Mouse (Mus musculus) embryonic facial prominence, embryonic 10.5 days (tissue): ENCODE measurements around the gene Ahcyl1. TPM values are rescaled to one million over a fixed set of nuclear protein-coding genes. Genes with fewer than 3 reads are reported as not detected.
A peak's percentile ranks its signal among the peaks of the same experiment; 100 is the strongest.

Source experiments
- DNase-seq: peaks from one replicate; pipeline ENCODE4 v3.0.0-alpha.2; 2017; ENCODE audit warnings: low spot score
- H3K27ac ChIP-seq: fragments of 300-500 bp; sonication (generic); replicated peaks from 2 replicates; pipeline ENCODE4 v1.5.1; 2016; ENCODE audit warnings: mild to moderate bottlenecking
- H3K27me3 ChIP-seq: fragments of 300-500 bp; sonication (generic); replicated peaks from 2 replicates; pipeline ENCODE4 v1.6.1; 2016; ENCODE audit warnings: low read depth, mild to moderate bottlenecking; ENCODE audit not compliant: poor library complexity, severe bottlenecking
- H3K36me3 ChIP-seq: fragments of 300-500 bp; sonication (generic); replicated peaks from 2 replicates; pipeline ENCODE4 v1.6.1; 2016; ENCODE audit warnings: mild to moderate bottlenecking, moderate library complexity
- H3K4me1 ChIP-seq: fragments of 300-500 bp; sonication (generic); 2 replicates; pipeline ENCODE4 v1.6.1; 2016
- H3K4me3 ChIP-seq: fragments of 300-500 bp; sonication (generic); 2 replicates; pipeline ENCODE4 v1.5.1; 2016; ENCODE audit warnings: mild to moderate bottlenecking, moderate library complexity
- H3K9me3 ChIP-seq: fragments of 300-500 bp; sonication (generic); 2 replicates; pipeline ENCODE4 v1.6.1; 2016; ENCODE audit warnings: mild to moderate bottlenecking
- WGBS: fragments of 180-500 bp; shearing (Covaris S2); methylation state at CpG from one replicate; pipeline ENCODE4 v1.1.7; 2016; 5-methylcytosine and 5-hydroxymethylcytosine counted together
- polyA plus RNA-seq: library from polyadenylated mRNA; unstranded; fragments of >200 nt; fragmentation: Nextera tagmentation; extraction: Ambion mirVana; gene quantifications from 2 replicates; pipeline ENCODE4 v1.2.1, GENCODE M21; 2016

The Ahcyl1 gene
- polyA plus RNA-seq, 1 experiment from 2014 or later = 88.7 TPM

GRCm38 (mm10) chr3:107633906-107634305, 62.5 kb downstream of the Ahcyl1 start:
- Histone ChIP-seq H3K27ac (no peak overlapping the region), H3K4me1 (peaks cover 26% of the 10 kb centered on the region), H3K36me3 (peaks cover 9% of the 10 kb centered on the region), H3K4me3 (no peak overlapping the region), H3K9me3 (no peaks in the 10 kb centered on the region), H3K27me3 (no peaks in the 10 kb centered on the region)
- 93% methylated on average over 9 of the region's 9 CpGs for WGBS
- DNase-seq = no peak

GRCm38 (mm10) chr3:107632786-107633185, 63.6 kb downstream of the Ahcyl1 start:
- WGBS = 92% methylated on average over 4 of the region's 4 CpGs
- Histone ChIP-seq H3K27ac (no peak overlapping the region), H3K27me3 (no peaks in the 10 kb centered on the region), H3K4me3 (no peak overlapping the region), H3K9me3 (no peaks in the 10 kb centered on the region), H3K36me3 (peaks cover 20% of the 10 kb centered on the region), H3K4me1 (peaks cover 26% of the 10 kb centered on the region)
- no peak for DNase-seq

GRCm38 (mm10) chr3:107631523-107631958, 64.8 kb downstream of the Ahcyl1 start, which contains the start of gene Strip1:
Gene Strip1, minus strand, starts transcription at chr3:107631694.
- Histone ChIP-seq H3K4me3 (peak within 1 kb of the TSS; percentile 100), H3K27ac (peak within 1 kb of the TSS; percentile 99), H3K36me3 (peaks cover 33% of the 10 kb centered on the region), H3K9me3 (no peaks in the 10 kb centered on the region), H3K4me1 (peaks cover 26% of the 10 kb centered on the region), H3K27me3 (no peaks in the 10 kb centered on the region)
- under 1% methylated on average over 35 of the region's 35 CpGs for WGBS
- DNase-seq = peak; percentile 95

- Histone ChIP-seq H3K4me3 (peak within 1 kb of the TSS; percentile 100), H3K27me3 (no peaks in the 10 kb centered on the region), H3K36me3 (peaks cover 39% of the 10 kb centered on the region), H3K4me1 (peaks cover 24% of the 10 kb centered on the region), H3K27ac (peak within 1 kb of the TSS; percentile 99), H3K9me3 (no peaks in the 10 kb centered on the region)
- under 1% methylated on average over 48 of the region's 48 CpGs for WGBS
- no peak for DNase-seq
Observed at GRCm38 (mm10) chr3:107630682-107631522, 65.5 kb downstream of the Ahcyl1 start, which contains the start of gene Gm10961. Gene Gm10961, plus strand, starts transcription at chr3:107631322.

GRCm38 (mm10) chr3:107629411-107629810, 66.9 kb downstream of the Ahcyl1 start:
- Histone ChIP-seq H3K4me3 (no peak overlapping the region; the same call in 1 of the 2 replicates), H3K27ac (no peak overlapping the region), H3K9me3 (no peaks in the 10 kb centered on the region), H3K4me1 (peaks cover 22% of the 10 kb centered on the region), H3K27me3 (no peaks in the 10 kb centered on the region), H3K36me3 (peaks cover 54% of the 10 kb centered on the region)
- WGBS = 94% methylated on average over 4 of the region's 4 CpGs
- no peak for DNase-seq

GRCm38 (mm10) chr3:107628551-107628950, 67.8 kb downstream of the Ahcyl1 start:
- DNase-seq = no peak
- no peaks in the 10 kb centered on the region for H3K27me3 ChIP-seq
- peaks cover 22% of the 10 kb centered on the region for H3K4me1 ChIP-seq
- H3K36me3 ChIP-seq = peaks cover 63% of the 10 kb centered on the region
- 94% methylated on average over 2 of the region's 2 CpGs for WGBS
- no peak overlapping the region for H3K27ac ChIP-seq
- H3K9me3 ChIP-seq = no peaks in the 10 kb centered on the region
- H3K4me3 ChIP-seq = no peak overlapping the region

- no peak overlapping the region for H3K4me3 ChIP-seq
- no peaks in the 10 kb centered on the region for H3K27me3 ChIP-seq
- no peaks in the 10 kb centered on the region for H3K9me3 ChIP-seq
- peaks cover 72% of the 10 kb centered on the region for H3K36me3 ChIP-seq
- H3K4me1 ChIP-seq = peaks cover 22% of the 10 kb centered on the region
- 92% methylated on average over 7 of the region's 7 CpGs for WGBS
- DNase-seq = no peak
- H3K27ac ChIP-seq = no peak overlapping the region
Observed at GRCm38 (mm10) chr3:107627641-107628040, 68.7 kb downstream of the Ahcyl1 start.

- Histone ChIP-seq H3K4me3 (no peak overlapping the region), H3K36me3 (peaks cover 81% of the 10 kb centered on the region), H3K27me3 (no peaks in the 10 kb centered on the region), H3K27ac (no peak overlapping the region), H3K9me3 (no peaks in the 10 kb centered on the region), H3K4me1 (peaks cover 16% of the 10 kb centered on the region)
- DNase-seq = no peak
- WGBS = 95% methylated on average over 8 of the region's 8 CpGs
Observed at GRCm38 (mm10) chr3:107626751-107627150, 69.6 kb downstream of the Ahcyl1 start.

GRCm38 (mm10) chr3:107625536-107625935, 70.8 kb downstream of the Ahcyl1 start:
- Histone ChIP-seq H3K4me3 (no peak overlapping the region), H3K27ac (no peak overlapping the region), H3K4me1 (peaks cover 11% of the 10 kb centered on the region), H3K27me3 (no peaks in the 10 kb centered on the region), H3K36me3 (peaks cover 93% of the 10 kb centered on the region), H3K9me3 (no peaks in the 10 kb centered on the region)
- WGBS = 93% methylated on average over 8 of the region's 8 CpGs
- DNase-seq = no peak

GRCm38 (mm10) chr3:107624424-107624823, 71.9 kb downstream of the Ahcyl1 start:
- Histone ChIP-seq H3K27me3 (no peaks in the 10 kb centered on the region), H3K36me3 (peaks cover 100% of the 10 kb centered on the region), H3K9me3 (no peaks in the 10 kb centered on the region), H3K4me1 (peaks cover 1% of the 10 kb centered on the region; the same call in 1 of the 2 replicates), H3K27ac (no peak overlapping the region), H3K4me3 (no peak overlapping the region)
- WGBS = 98% methylated on average over 8 of the region's 8 CpGs
- no peak for DNase-seq

GRCm38 (mm10) chr3:107622537-107622936, 73.8 kb downstream of the Ahcyl1 start:
- H3K4me1 ChIP-seq = no peaks in the 10 kb centered on the region
- 95% methylated on average over 7 of the region's 7 CpGs for WGBS
- peaks cover 100% of the 10 kb centered on the region for H3K36me3 ChIP-seq
- H3K4me3 ChIP-seq = no peak overlapping the region
- no peak overlapping the region for H3K27ac ChIP-seq
- H3K27me3 ChIP-seq = no peaks in the 10 kb centered on the region
- DNase-seq = no peak
- no peaks in the 10 kb centered on the region for H3K9me3 ChIP-seq

GRCm38 (mm10) chr3:107621286-107622075, 74.9 kb downstream of the Ahcyl1 start:
- 92% methylated on average over 21 of the region's 21 CpGs for WGBS
- no peaks in the 10 kb centered on the region for H3K27me3 ChIP-seq
- H3K9me3 ChIP-seq = no peaks in the 10 kb centered on the region
- H3K27ac ChIP-seq = no peak overlapping the region
- DNase-seq = no peak
- no peaks in the 10 kb centered on the region for H3K4me1 ChIP-seq
- H3K4me3 ChIP-seq = no peak overlapping the region
- peaks cover 100% of the 10 kb centered on the region for H3K36me3 ChIP-seq
